ENCODE assay signal across 8 mouse cellular contexts in the genomic region with DNA sequence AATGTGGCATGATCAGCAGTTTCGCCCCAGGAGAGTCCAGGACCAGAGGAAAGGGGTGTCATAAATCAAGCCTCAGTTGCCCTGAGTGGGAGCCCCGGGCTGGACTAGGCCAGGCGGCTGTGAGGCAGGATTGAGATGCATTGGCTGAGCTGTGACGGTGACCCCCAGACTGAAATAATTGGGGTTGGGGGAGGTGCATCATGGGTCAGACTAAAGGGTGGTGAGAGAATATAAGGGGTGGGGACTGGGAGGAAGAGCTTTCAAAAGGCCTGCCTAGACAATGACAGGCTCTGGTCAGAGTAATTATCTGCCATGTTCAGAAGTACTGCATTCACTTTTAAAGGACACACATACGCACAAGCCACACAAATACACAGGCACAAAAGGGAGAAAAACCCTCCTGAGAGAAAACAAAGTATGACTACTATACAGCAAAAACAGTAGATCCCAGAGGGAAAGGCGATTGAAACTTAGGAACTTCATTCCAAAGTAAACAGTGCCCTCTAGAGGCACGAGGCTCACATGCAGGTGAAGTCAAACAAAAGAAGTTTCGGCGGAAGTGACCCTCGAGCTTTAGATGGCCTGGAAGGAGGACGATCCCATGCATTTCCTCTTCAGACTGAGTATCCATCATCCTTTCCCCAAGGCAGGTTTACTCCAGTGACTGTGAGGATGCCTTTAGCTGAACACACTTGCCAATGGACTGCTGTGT.
DNase-seq lines count a peak whose midpoint lies in the region; ATAC-seq and TF ChIP-seq lines count a peak whose summit lies in the region.

No protein-coding gene starts in this region.

- no peaks in the 10 kb centered on the region for H3K36me3 ChIP-seq in testis, adult 2 months (ENCODE audit: control insufficient read depth, insufficient read depth, low read length)
- no peaks in the 10 kb centered on the region for H3K36me3 ChIP-seq in limb, embryonic 10.5 days
- H3K36me3 ChIP-seq in midbrain, embryonic 13.5 days, result no peaks in the 10 kb centered on the region

- no peak overlapping the region for H3K9ac ChIP-seq in midbrain, embryonic 13.5 days (replicated peaks)

- no peak overlapping the region for H3K4me3 ChIP-seq in testis, adult 2 months (ENCODE audit: control insufficient read depth, low read depth, low read length)
- no peak overlapping the region for H3K4me3 ChIP-seq in limb, embryonic 10.5 days
- H3K4me3 ChIP-seq in midbrain, embryonic 13.5 days (replicated peaks), result no peak overlapping the region

- 6% methylated on average over 11 of the region's 11 CpGs for WGBS in limb, embryonic 10.5 days
- WGBS in midbrain, embryonic 13.5 days, result 20% methylated on average over 11 of the region's 11 CpGs

- no peaks in the 10 kb centered on the region for H3K9me3 ChIP-seq in limb, embryonic 10.5 days (replicated peaks)
- no peaks in the 10 kb centered on the region for H3K9me3 ChIP-seq in midbrain, embryonic 13.5 days

- peak; percentile 38; the same call in 1 of the 2 replicates for TF ChIP-seq CTCF in testis, adult 2 months (IDR thresholded peaks at IDR 0.05; ENCODE audit: control insufficient read depth, insufficient read depth, insufficient replicate concordance, low read depth, low read length)

- no peaks in the 10 kb centered on the region for H3K27me3 ChIP-seq in testis, adult 2 months (ENCODE audit: control insufficient read depth, insufficient read depth, low read length)
- H3K27me3 ChIP-seq in limb, embryonic 10.5 days (ENCODE audit: low read depth, poor library complexity, severe bottlenecking), result no peaks in the 10 kb centered on the region
- H3K27me3 ChIP-seq in midbrain, embryonic 13.5 days, result no peaks in the 10 kb centered on the region

- H3K4me2 ChIP-seq in midbrain, embryonic 13.5 days (replicated peaks), result peak overlapping the region; percentile 23; the same call in 1 of the 2 replicates

- DNase-seq in testis, postnatal 14 days (ENCODE audit: low spot score), result no peak
- peak; percentile 11 for DNase-seq in cerebellum, adult 9-11 months
- DNase-seq in frontal cortex, postnatal 36 days (ENCODE audit: low spot score in 2 of 2), result peak; percentile 38 to 64
- peak; percentile 9 for DNase-seq in induced T-regulatory cell, adult 2 months (ENCODE audit: low read depth)
- peak; percentile 74 for DNase-seq in limb, embryonic 10.5 days (ENCODE audit: low spot score)
- DNase-seq in telencephalon, adult 2 months (ENCODE audit: low read depth, low spot score), result peak; percentile 46

- H3K4me1 ChIP-seq in testis, adult 2 months (ENCODE audit: control insufficient read depth, insufficient read depth, low read length), result no peaks in the 10 kb centered on the region
- peaks cover 12% of the 10 kb centered on the region for H3K4me1 ChIP-seq in limb, embryonic 10.5 days
- H3K4me1 ChIP-seq in midbrain, embryonic 13.5 days (replicated peaks), result peaks cover 10% of the 10 kb centered on the region; the same call in 1 of the 2 replicates

- ATAC-seq in midbrain, embryonic 13.5 days, result peak; percentile 76

- TF ChIP-seq POLR2A in testis, adult 2 months (IDR thresholded peaks at IDR 0.05; ENCODE audit: control insufficient read depth, low read depth, low read length), result no peak

- H3K27ac ChIP-seq in testis, adult 2 months (ENCODE audit: control insufficient read depth, insufficient read depth, low read depth, low read length), result no peak overlapping the region
- H3K27ac ChIP-seq in limb, embryonic 10.5 days, result peak overlapping the region; percentile 81
- H3K27ac ChIP-seq in midbrain, embryonic 13.5 days, result no peak overlapping the region
